Mouse (Mus musculus) hindbrain, embryonic 10.5 days (tissue): Measurements from ENCODE around the gene Klhl29. TPM values are rescaled to one million over a fixed set of nuclear protein-coding genes. Genes with fewer than 3 reads are reported as not detected.

ENCODE experiments used
- DNase-seq: peaks from one replicate; pipeline ENCODE4 v3.0.0-alpha.2; 2017; ENCODE audit warnings: low spot score
- H3K27ac ChIP-seq: fragments of 300-500 bp; sonication (generic); 2 replicates; pipeline ENCODE4 v1.5.1; 2016; ENCODE audit warnings: mild to moderate bottlenecking, moderate library complexity
- H3K27me3 ChIP-seq: fragments of 300-500 bp; sonication (generic); 2 replicates; pipeline ENCODE4 v1.6.1; 2016; ENCODE audit warnings: mild to moderate bottlenecking; ENCODE audit not compliant: poor library complexity, insufficient read depth, severe bottlenecking
- H3K36me3 ChIP-seq: fragments of 300-500 bp; sonication (generic); 2 replicates; pipeline ENCODE4 v1.6.1; 2016; ENCODE audit warnings: mild to moderate bottlenecking, moderate library complexity
- H3K4me1 ChIP-seq: fragments of 300-500 bp; sonication (generic); replicated peaks from 2 replicates; pipeline ENCODE4 v1.6.1; 2016; ENCODE audit warnings: mild to moderate bottlenecking
- H3K4me3 ChIP-seq: fragments of 300-500 bp; sonication (generic); 2 replicates; pipeline ENCODE4 v1.5.1; 2016; ENCODE audit warnings: mild to moderate bottlenecking, moderate library complexity
- H3K9me3 ChIP-seq: fragments of 300-500 bp; sonication (generic); 2 replicates; pipeline ENCODE4 v1.6.1; 2016; ENCODE audit warnings: mild to moderate bottlenecking, moderate library complexity
- WGBS: fragments of 180-500 bp; shearing (Covaris S2); methylation state at CpG from one replicate; pipeline ENCODE4 v1.1.7; 2016; 5-methylcytosine and 5-hydroxymethylcytosine counted together
- polyA plus RNA-seq: library from polyadenylated mRNA; unstranded; fragments of >200 nt; fragmentation: Nextera tagmentation; extraction: Ambion mirVana; gene quantifications from 2 replicates; pipeline ENCODE4 v1.2.1, GENCODE M21; 2016

The Klhl29 gene
- polyA plus RNA-seq, 1 experiment from 2014 or later = 1.8 TPM

DNA sequence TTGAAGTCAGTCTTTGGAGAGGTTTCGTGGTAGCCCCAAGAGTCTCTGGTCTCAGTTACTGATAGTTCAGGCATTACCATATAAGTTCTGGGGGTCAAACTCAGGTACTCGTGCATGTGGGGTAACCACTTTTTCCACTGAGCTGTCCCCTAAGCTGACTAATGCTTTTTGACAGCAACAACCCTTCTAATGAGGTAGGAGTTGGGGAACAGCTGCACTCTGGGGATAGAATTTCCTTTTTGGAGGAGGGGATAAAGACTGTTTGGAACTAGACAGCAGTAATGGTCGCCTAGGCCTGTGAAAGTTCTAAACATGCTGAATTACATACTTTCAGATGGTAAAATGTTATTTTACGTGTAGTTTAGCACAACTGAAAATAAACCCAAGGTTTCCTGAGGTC lies 184.3 kb downstream of the Klhl29 start:
- WGBS = 69% methylated on average over 4 of the region's 4 CpGs
- H3K36me3 ChIP-seq = no peaks in the 10 kb centered on the region
- peak overlapping the region; percentile 82 for H3K27ac ChIP-seq
- no peak for DNase-seq
- no peaks in the 10 kb centered on the region for H3K9me3 ChIP-seq
- H3K27me3 ChIP-seq = peaks cover 6% of the 10 kb centered on the region; the same call in 1 of the 2 replicates
- peaks cover 73% of the 10 kb centered on the region for H3K4me1 ChIP-seq
- no peak overlapping the region for H3K4me3 ChIP-seq

DNA sequence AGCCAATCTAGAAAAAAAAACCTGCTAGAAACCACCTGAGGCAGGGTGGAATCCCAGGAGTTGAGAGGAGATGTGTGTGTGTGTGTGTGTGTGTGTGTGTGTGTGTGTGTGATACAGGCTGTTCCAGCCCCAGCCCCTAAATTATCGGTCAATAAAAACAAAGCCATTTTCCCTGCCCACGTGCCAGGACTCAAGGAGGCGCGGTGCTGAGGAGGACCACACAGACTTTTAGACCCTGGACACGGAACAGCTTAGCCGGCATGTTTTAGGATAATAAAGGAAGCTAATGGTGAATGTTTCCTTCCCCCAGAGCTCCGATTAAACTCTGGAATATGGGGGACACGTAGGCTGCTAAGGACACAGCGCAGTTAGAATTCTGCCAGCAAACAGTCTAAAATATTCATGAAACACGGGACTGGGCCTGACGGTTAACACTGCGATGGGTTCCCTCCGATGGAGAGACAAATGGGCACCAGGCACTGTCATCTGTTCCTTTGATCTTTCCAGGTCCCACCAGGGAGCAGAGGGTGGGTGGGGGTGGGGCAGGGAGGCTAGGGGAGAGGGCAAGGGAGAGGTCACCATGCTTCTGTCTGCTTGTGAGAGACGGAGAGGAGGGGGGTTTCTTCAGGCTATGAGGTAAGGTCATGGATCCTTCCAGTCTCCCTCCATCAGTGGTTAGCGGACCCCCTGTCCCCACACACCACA lies 185.9 kb downstream of the Klhl29 start:
- no peaks in the 10 kb centered on the region for H3K9me3 ChIP-seq
- H3K4me3 ChIP-seq = peak overlapping the region; percentile 18
- H3K36me3 ChIP-seq = no peaks in the 10 kb centered on the region
- peaks cover 73% of the 10 kb centered on the region for H3K4me1 ChIP-seq
- DNase-seq = peak; percentile 56
- H3K27me3 ChIP-seq = peaks cover 6% of the 10 kb centered on the region; the same call in 1 of the 2 replicates
- H3K27ac ChIP-seq = peak overlapping the region; percentile 84
- WGBS = 17% methylated on average over 15 of the region's 15 CpGs

DNA sequence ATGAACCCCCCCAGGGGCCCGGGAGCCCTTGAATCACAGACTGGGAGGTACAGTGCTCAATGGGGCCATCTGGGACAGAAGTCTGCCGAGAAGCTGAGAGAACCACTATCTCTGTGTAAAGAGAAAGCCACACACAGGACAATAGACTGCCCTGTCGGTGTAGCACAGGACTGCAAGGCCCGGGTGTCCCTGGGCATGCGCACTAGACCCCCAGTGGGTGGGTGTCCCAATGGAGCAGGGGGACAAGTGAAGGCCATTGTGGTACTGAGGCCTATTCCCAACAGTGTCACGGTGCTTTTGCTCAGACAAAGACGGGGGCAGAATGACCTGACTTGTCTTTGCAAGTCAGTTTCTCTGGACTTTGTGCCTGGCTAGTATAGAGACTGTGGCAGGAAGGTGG lies 186.6 kb downstream of the Klhl29 start:
- Histone ChIP-seq H3K4me1 (peaks cover 68% of the 10 kb centered on the region), H3K27me3 (peaks cover 6% of the 10 kb centered on the region; the same call in 1 of the 2 replicates), H3K36me3 (no peaks in the 10 kb centered on the region), H3K27ac (peak overlapping the region; percentile 84), H3K4me3 (no peak overlapping the region), H3K9me3 (no peaks in the 10 kb centered on the region)
- peak; percentile 83 for DNase-seq
- 23% methylated on average over 7 of the region's 7 CpGs for WGBS

- Histone ChIP-seq H3K36me3 (no peaks in the 10 kb centered on the region), H3K27me3 (peaks cover 6% of the 10 kb centered on the region; the same call in 1 of the 2 replicates), H3K4me3 (no peak overlapping the region), H3K4me1 (peaks cover 61% of the 10 kb centered on the region), H3K9me3 (no peaks in the 10 kb centered on the region), H3K27ac (peak overlapping the region; percentile 84)
- DNase-seq = no peak
- WGBS = 83% methylated on average over 2 of the region's 2 CpGs
Observed at GRCm38 (mm10) chr12:5187773-5188333, 187.6 kb downstream of the Klhl29 start.

- no peak for DNase-seq
- no peaks in the 10 kb centered on the region for H3K9me3 ChIP-seq
- no peak overlapping the region for H3K27ac ChIP-seq
- H3K4me1 ChIP-seq = peaks cover 53% of the 10 kb centered on the region
- H3K27me3 ChIP-seq = peaks cover 6% of the 10 kb centered on the region; the same call in 1 of the 2 replicates
- WGBS = 71% methylated on average over 1 of the region's 1 CpGs
- no peaks in the 10 kb centered on the region for H3K36me3 ChIP-seq
- no peak overlapping the region for H3K4me3 ChIP-seq
Observed at GRCm38 (mm10) chr12:5186645-5187044, 188.8 kb downstream of the Klhl29 start.

GRCm38 (mm10) chr12:5185603-5186002 lies 189.9 kb downstream of the Klhl29 start:
- Histone ChIP-seq H3K4me1 (peaks cover 43% of the 10 kb centered on the region), H3K36me3 (no peaks in the 10 kb centered on the region), H3K27me3 (peaks cover 3% of the 10 kb centered on the region; the same call in 1 of the 2 replicates), H3K9me3 (no peaks in the 10 kb centered on the region), H3K4me3 (no peak overlapping the region), H3K27ac (no peak overlapping the region)
- 92% methylated on average over 6 of the region's 6 CpGs for WGBS
- DNase-seq = no peak

GRCm38 (mm10) chr12:5182586-5182985 lies 192.9 kb downstream of the Klhl29 start:
- no peak overlapping the region for H3K27ac ChIP-seq
- H3K4me1 ChIP-seq = peaks cover 18% of the 10 kb centered on the region
- DNase-seq = no peak
- 73% methylated on average over 4 of the region's 4 CpGs for WGBS
- no peaks in the 10 kb centered on the region for H3K9me3 ChIP-seq
- H3K4me3 ChIP-seq = no peak overlapping the region
- no peaks in the 10 kb centered on the region for H3K36me3 ChIP-seq
- peaks cover 1% of the 10 kb centered on the region; the same call in 1 of the 2 replicates for H3K27me3 ChIP-seq

DNA sequence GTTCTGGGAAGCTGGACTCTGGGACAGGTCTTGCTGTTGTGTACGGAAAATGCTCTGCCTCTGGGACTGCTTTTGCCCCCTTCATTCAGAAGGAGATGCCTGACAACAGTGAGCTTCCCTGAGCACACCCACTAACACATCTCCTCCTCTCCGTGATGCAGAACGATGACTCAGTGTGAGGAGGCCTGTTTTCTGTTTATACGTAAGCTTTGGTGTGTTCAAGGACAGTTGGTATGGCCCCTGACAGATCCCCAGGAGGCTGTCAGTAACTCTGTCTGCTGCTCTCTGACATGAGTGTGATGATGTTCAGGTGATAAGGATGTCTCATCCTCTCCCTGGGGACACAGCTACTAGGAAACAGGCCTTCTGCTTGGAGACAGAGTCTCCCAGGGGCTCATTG lies 193.3 kb downstream of the Klhl29 start:
- DNase-seq = no peak
- no peaks in the 10 kb centered on the region for H3K36me3 ChIP-seq
- WGBS = 84% methylated on average over 4 of the region's 4 CpGs
- no peak overlapping the region for H3K4me3 ChIP-seq
- H3K27me3 ChIP-seq = no peaks in the 10 kb centered on the region
- peak overlapping the region; percentile 8; the same call in 1 of the 2 replicates for H3K27ac ChIP-seq
- peaks cover 18% of the 10 kb centered on the region; the same call in 1 of the 2 replicates for H3K4me1 ChIP-seq
- no peaks in the 10 kb centered on the region for H3K9me3 ChIP-seq

DNA sequence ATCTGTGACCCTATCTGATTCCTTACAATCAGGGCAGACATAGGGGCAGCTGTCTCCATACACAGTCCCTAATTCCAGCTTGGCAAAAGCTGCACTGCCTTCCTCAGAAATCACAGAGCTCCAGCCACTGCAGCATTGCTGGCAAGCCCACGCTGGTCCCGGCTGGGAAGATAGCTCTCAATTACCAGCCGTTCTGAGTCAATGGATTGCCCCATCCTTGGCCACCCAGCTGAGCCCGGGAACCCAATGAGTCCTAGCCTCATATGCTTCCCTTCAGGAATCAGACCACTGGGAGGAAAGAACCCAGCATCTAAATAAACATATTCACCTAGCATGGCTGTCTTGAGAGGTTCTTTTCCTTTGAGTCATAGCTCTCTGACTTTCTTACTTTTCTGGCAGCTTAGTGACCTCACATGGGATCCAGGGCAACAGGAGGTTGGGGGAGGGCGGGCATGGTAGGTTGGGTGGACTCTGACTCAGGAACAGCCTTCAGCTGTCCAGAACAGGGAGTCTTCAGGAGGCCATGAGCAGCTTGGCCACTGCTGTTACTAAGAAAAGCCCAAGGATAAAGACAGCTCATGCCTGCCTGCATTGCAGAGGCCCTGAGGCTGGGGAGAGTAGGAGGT lies 198.7 kb downstream of the Klhl29 start:
- Histone ChIP-seq H3K36me3 (no peaks in the 10 kb centered on the region), H3K4me3 (no peak overlapping the region), H3K27ac (no peak overlapping the region), H3K4me1 (peaks cover 15% of the 10 kb centered on the region; the same call in 1 of the 2 replicates), H3K9me3 (no peaks in the 10 kb centered on the region), H3K27me3 (no peaks in the 10 kb centered on the region)
- 80% methylated on average over 5 of the region's 5 CpGs for WGBS
- no peak for DNase-seq

- Histone ChIP-seq H3K27ac (no peak overlapping the region), H3K36me3 (no peaks in the 10 kb centered on the region), H3K9me3 (no peaks in the 10 kb centered on the region), H3K4me1 (no peaks in the 10 kb centered on the region), H3K27me3 (no peaks in the 10 kb centered on the region), H3K4me3 (no peak overlapping the region)
- 55% methylated on average over 6 of the region's 6 CpGs for WGBS
- peak; percentile 34 for DNase-seq
Observed at GRCm38 (mm10) chr12:5166141-5166540, 209.3 kb downstream of the Klhl29 start.

- WGBS = 80% methylated on average over 9 of the region's 9 CpGs
- Histone ChIP-seq H3K36me3 (no peaks in the 10 kb centered on the region), H3K27ac (no peak overlapping the region), H3K4me1 (no peaks in the 10 kb centered on the region), H3K4me3 (no peak overlapping the region), H3K9me3 (no peaks in the 10 kb centered on the region), H3K27me3 (no peaks in the 10 kb centered on the region)
- no peak for DNase-seq
Observed at GRCm38 (mm10) chr12:5165411-5165810, 210.1 kb downstream of the Klhl29 start.

GRCm38 (mm10) chr12:5162672-5163071 lies 212.8 kb downstream of the Klhl29 start:
- DNase-seq = no peak
- Histone ChIP-seq H3K4me3 (no peak overlapping the region), H3K36me3 (no peaks in the 10 kb centered on the region), H3K4me1 (no peaks in the 10 kb centered on the region), H3K9me3 (no peaks in the 10 kb centered on the region), H3K27me3 (no peaks in the 10 kb centered on the region), H3K27ac (no peak overlapping the region)
- WGBS = 85% methylated on average over 6 of the region's 6 CpGs

DNA sequence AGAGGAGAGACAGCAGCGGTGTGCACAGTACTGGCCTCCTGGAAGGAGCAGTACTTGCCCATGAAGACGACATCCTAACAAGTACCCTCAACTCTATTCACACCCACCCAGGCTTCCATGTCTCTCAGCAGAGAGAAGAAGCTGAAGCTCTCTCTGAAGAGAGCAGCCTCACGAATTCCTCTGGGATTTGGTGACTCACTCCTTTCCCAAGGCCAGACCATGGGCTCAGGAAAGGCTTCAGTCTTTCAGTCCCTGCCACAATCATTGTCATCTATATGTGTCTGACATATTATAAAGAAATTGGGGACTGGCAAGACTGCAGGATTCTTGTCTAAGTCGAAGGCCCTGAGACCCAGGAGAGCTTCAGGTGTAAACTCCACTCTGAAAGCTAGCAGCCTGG lies 213.9 kb downstream of the Klhl29 start:
- no peaks in the 10 kb centered on the region for H3K27me3 ChIP-seq
- DNase-seq = no peak
- H3K27ac ChIP-seq = no peak overlapping the region
- no peaks in the 10 kb centered on the region for H3K4me1 ChIP-seq
- WGBS = 86% methylated on average over 4 of the region's 4 CpGs
- no peak overlapping the region for H3K4me3 ChIP-seq
- no peaks in the 10 kb centered on the region for H3K36me3 ChIP-seq
- H3K9me3 ChIP-seq = no peaks in the 10 kb centered on the region
